In the genomic region with DNA sequence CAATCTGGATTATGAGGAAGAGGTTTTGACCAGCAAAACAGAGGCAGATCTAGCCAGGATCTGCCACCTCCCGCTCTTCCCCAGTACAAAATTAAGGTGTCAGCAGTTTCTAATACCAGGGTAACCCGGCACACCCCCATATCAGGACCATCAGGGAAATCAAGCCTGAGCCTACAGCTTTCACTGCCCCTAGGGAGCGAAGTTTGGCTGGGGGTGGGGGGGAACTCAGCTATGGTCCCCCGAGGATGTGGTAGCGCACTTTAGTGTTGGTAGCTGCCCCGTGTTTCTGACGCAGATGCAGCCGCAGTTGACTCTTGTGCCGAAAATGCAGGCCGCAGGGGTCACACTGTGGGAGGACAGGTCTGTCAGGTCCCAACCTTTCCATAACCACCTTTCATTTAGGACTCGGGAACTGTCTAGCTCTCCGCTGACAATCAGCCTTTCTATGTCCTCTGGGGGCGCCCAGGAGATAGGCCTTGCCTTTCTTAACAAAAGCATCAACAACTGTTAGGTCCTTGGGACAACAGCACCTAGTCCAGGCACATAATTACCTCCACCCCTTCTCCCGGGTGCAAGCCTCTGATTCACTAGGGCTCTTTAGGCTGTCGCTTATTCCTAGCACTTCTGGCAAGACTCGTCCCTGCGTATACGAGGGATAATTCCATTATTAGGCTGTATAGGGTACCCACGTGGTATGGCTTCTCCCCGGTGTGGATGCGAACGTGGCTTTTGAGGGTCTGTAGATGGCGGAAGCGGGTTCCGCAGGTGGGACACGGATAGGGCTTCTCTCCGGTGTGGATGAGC, we compare ENCODE assay signal across 8 mouse cellular contexts. TPM values are rescaled to one million over a fixed set of nuclear protein-coding genes. Genes with fewer than 3 reads are reported as not detected.
DNase-seq lines count a peak whose midpoint lies in the region; ATAC-seq and TF ChIP-seq lines count a peak whose summit lies in the region.

No protein-coding gene starts in this region.

- no peaks in the 10 kb centered on the region for H3K9me3 ChIP-seq in neural tube, embryonic 11.5 days (ENCODE audit: control insufficient read depth, low read length)
- no peaks in the 10 kb centered on the region for H3K9me3 ChIP-seq in heart, embryonic 12.5 days (replicated peaks)
- no peaks in the 10 kb centered on the region for H3K9me3 ChIP-seq in limb, embryonic 12.5 days
- no peaks in the 10 kb centered on the region for H3K9me3 ChIP-seq in stomach, postnatal 0 days (ENCODE audit: control insufficient read depth, low read length)

- H3K4me2 ChIP-seq in neural tube, embryonic 11.5 days (ENCODE audit: low read depth) = peak overlapping the region; percentile 20
- peak overlapping the region; percentile 70 for H3K4me2 ChIP-seq in heart, embryonic 12.5 days
- peak overlapping the region; percentile 49 for H3K4me2 ChIP-seq in limb, embryonic 12.5 days
- H3K4me2 ChIP-seq in stomach, postnatal 0 days (replicated peaks; ENCODE audit: low read depth) = peak overlapping the region; percentile 48

- H3K27ac ChIP-seq in neural tube, embryonic 11.5 days (ENCODE audit: low read depth, low read length) = no peak overlapping the region
- H3K27ac ChIP-seq in heart, embryonic 12.5 days (ENCODE audit: poor library complexity, severe bottlenecking) = no peak overlapping the region; the same call in 1 of the 2 replicates
- H3K27ac ChIP-seq in limb, embryonic 12.5 days = no peak overlapping the region
- peak overlapping the region; percentile 53; the same call in 1 of the 2 replicates for H3K27ac ChIP-seq in stomach, postnatal 0 days (replicated peaks)

- WGBS in neural tube, embryonic 11.5 days = 19% methylated on average over 27 of the region's 27 CpGs
- WGBS in heart, embryonic 12.5 days = 20% methylated on average over 27 of the region's 27 CpGs
- WGBS in limb, embryonic 12.5 days = 19% methylated on average over 27 of the region's 27 CpGs
- 41% methylated on average over 27 of the region's 27 CpGs for WGBS in stomach, postnatal 0 days

- no peak for ATAC-seq in neural tube, embryonic 11.5 days (ENCODE audit: insufficient read depth, low FRiP score, low TSS enrichment)
- ATAC-seq in heart, embryonic 12.5 days (ENCODE audit: insufficient number of reproducible peaks, low FRiP score) = no peak
- no peak for ATAC-seq in limb, embryonic 12.5 days (ENCODE audit: insufficient number of reproducible peaks, insufficient read depth, low FRiP score, low TSS enrichment, low read depth)
- no peak for ATAC-seq in stomach, postnatal 0 days (ENCODE audit: low FRiP score, low TSS enrichment)
- ATAC-seq in inflammation-experienced regulatory T-cells, adult 6 months = no peak

- TF ChIP-seq EP300 in stomach, postnatal 0 days (optimal IDR thresholded peaks at IDR 0.05) = no peak

- H3K36me3 ChIP-seq in neural tube, embryonic 11.5 days (ENCODE audit: control insufficient read depth, insufficient read depth, low read length) = no peaks in the 10 kb centered on the region
- H3K36me3 ChIP-seq in heart, embryonic 12.5 days = no peaks in the 10 kb centered on the region
- H3K36me3 ChIP-seq in limb, embryonic 12.5 days = no peaks in the 10 kb centered on the region
- no peaks in the 10 kb centered on the region for H3K36me3 ChIP-seq in stomach, postnatal 0 days (ENCODE audit: control insufficient read depth, insufficient read depth, low read length)

- DNase-seq in neural tube, embryonic 11.5 days (ENCODE audit: low spot score) = no peak
- DNase-seq in neural tube, embryonic 10.5 days (ENCODE audit: extremely low spot score, low spot score) = no peak
- no peak for DNase-seq in stomach, postnatal 0 days (ENCODE audit: low spot score)
- no peak for DNase-seq in urinary bladder, postnatal 14 days (ENCODE audit: low spot score)
- DNase-seq in ovary, adult 18-20 months (ENCODE audit: low spot score) = no peak

- H3K4me1 ChIP-seq in neural tube, embryonic 11.5 days (ENCODE audit: control insufficient read depth, insufficient read depth, low read length) = peaks cover 9% of the 10 kb centered on the region; the same call in 1 of the 2 replicates
- peaks cover 56% of the 10 kb centered on the region for H3K4me1 ChIP-seq in heart, embryonic 12.5 days (replicated peaks)
- H3K4me1 ChIP-seq in limb, embryonic 12.5 days (replicated peaks) = peaks cover 44% of the 10 kb centered on the region
- no peaks in the 10 kb centered on the region; the same call in 1 of the 2 replicates for H3K4me1 ChIP-seq in stomach, postnatal 0 days (replicated peaks; ENCODE audit: control insufficient read depth, insufficient read depth)

- peaks cover 55% of the 10 kb centered on the region for H3K27me3 ChIP-seq in neural tube, embryonic 11.5 days (ENCODE audit: control insufficient read depth, insufficient read depth, low read length)
- peaks cover 52% of the 10 kb centered on the region for H3K27me3 ChIP-seq in heart, embryonic 12.5 days (replicated peaks)
- peaks cover 76% of the 10 kb centered on the region for H3K27me3 ChIP-seq in limb, embryonic 12.5 days
- no peaks in the 10 kb centered on the region; the same call in 1 of the 2 replicates for H3K27me3 ChIP-seq in stomach, postnatal 0 days (ENCODE audit: control insufficient read depth, insufficient read depth, low read length)

- H3K9ac ChIP-seq in neural tube, embryonic 11.5 days (ENCODE audit: low read length) = no peak overlapping the region
- peak overlapping the region; percentile 64 for H3K9ac ChIP-seq in heart, embryonic 12.5 days
- peak overlapping the region; percentile 42 for H3K9ac ChIP-seq in limb, embryonic 12.5 days (replicated peaks)
- H3K9ac ChIP-seq in stomach, postnatal 0 days (ENCODE audit: low read length) = peak overlapping the region; percentile 35; the same call in 1 of the 2 replicates

- no peak for TF ChIP-seq CTCF in stomach, postnatal 0 days (IDR thresholded peaks at IDR 0.05; ENCODE audit: low read depth)

- peak overlapping the region; percentile 15; the same call in 1 of the 2 replicates for H3K4me3 ChIP-seq in neural tube, embryonic 11.5 days (ENCODE audit: low read depth, low read length)
- H3K4me3 ChIP-seq in heart, embryonic 12.5 days = peak overlapping the region; percentile 51
- peak overlapping the region; percentile 27 for H3K4me3 ChIP-seq in limb, embryonic 12.5 days (replicated peaks)
- H3K4me3 ChIP-seq in stomach, postnatal 0 days (ENCODE audit: low read depth, low read length) = peak overlapping the region; percentile 24

RNA-seq across cellular contexts. Expression of gene Bcl6b, which starts 3.6 kb away (rescaled TPM):
- polyA plus RNA-seq in neural tube, embryonic 11.5 days (2014; fragmentation: Nextera tagmentation; extraction: Ambion mirVana) = 6.2 and 7.4 TPM in 2 replicates
- 17.6 and 19.6 TPM in 2 replicates for polyA plus RNA-seq in heart, embryonic 12.5 days (2016; fragmentation: Nextera tagmentation; extraction: Ambion mirVana)
- 7.1 and 8.2 TPM in 2 replicates for polyA plus RNA-seq in limb, embryonic 12.5 days (2016; fragmentation: Nextera tagmentation; extraction: Ambion mirVana)
- polyA plus RNA-seq in stomach, postnatal 0 days (2015; fragmentation: Nextera tagmentation; extraction: Ambion mirVana) = 3.2 and 3.6 TPM in 2 replicates
- under 1 TPM in 1 of 3 experiments, not detected in 2; 0.39 TPM for polyA plus RNA-seq in inflammation-experienced regulatory T-cells, adult 6 months (2017; shearing (Covaris generic))

RNA-seq across cellular contexts. Expression of gene Slc16a13, which starts 5.1 kb away (rescaled TPM):
- polyA plus RNA-seq in neural tube, embryonic 11.5 days (2014; fragmentation: Nextera tagmentation; extraction: Ambion mirVana) = 14.3 and 16.9 TPM in 2 replicates
- 7.7 and 9.1 TPM in 2 replicates for polyA plus RNA-seq in heart, embryonic 12.5 days (2016; fragmentation: Nextera tagmentation; extraction: Ambion mirVana)
- polyA plus RNA-seq in limb, embryonic 12.5 days (2016; fragmentation: Nextera tagmentation; extraction: Ambion mirVana) = 16.1 and 18.5 TPM in 2 replicates
- 5.7 and 6.1 TPM in 2 replicates for polyA plus RNA-seq in stomach, postnatal 0 days (2015; fragmentation: Nextera tagmentation; extraction: Ambion mirVana)
- polyA plus RNA-seq in inflammation-experienced regulatory T-cells, adult 6 months (2017; shearing (Covaris generic)) = 1 to 10 TPM; 2.3 to 4.3 (median 3.2) TPM

RNA-seq across cellular contexts. Expression of gene 0610010K14Rik, which starts 11.7 kb away (rescaled TPM):
- 183 and 204 TPM in 2 replicates for polyA plus RNA-seq in neural tube, embryonic 11.5 days (2014; fragmentation: Nextera tagmentation; extraction: Ambion mirVana)
- polyA plus RNA-seq in heart, embryonic 12.5 days (2016; fragmentation: Nextera tagmentation; extraction: Ambion mirVana) = 125 and 126 TPM in 2 replicates
- polyA plus RNA-seq in limb, embryonic 12.5 days (2016; fragmentation: Nextera tagmentation; extraction: Ambion mirVana) = 215 and 222 TPM in 2 replicates
- polyA plus RNA-seq in stomach, postnatal 0 days (2015; fragmentation: Nextera tagmentation; extraction: Ambion mirVana) = 81.0 and 83.6 TPM in 2 replicates
- 100 to 1,000 TPM; 133 to 147 (median 134) TPM for polyA plus RNA-seq in inflammation-experienced regulatory T-cells, adult 6 months (2017; shearing (Covaris generic))

RNA-seq across cellular contexts. Expression of gene Slc16a11, which starts 13.4 kb away (rescaled TPM):
- polyA plus RNA-seq in neural tube, embryonic 11.5 days (2014; fragmentation: Nextera tagmentation; extraction: Ambion mirVana) = 0.27 and 0.50 TPM in 2 replicates
- 0.41 and 1.1 TPM in 2 replicates for polyA plus RNA-seq in heart, embryonic 12.5 days (2016; fragmentation: Nextera tagmentation; extraction: Ambion mirVana)
- 1.5 and 1.8 TPM in 2 replicates for polyA plus RNA-seq in limb, embryonic 12.5 days (2016; fragmentation: Nextera tagmentation; extraction: Ambion mirVana)
- polyA plus RNA-seq in stomach, postnatal 0 days (2015; fragmentation: Nextera tagmentation; extraction: Ambion mirVana) = 2.5 and 3.1 TPM in 2 replicates
- polyA plus RNA-seq in inflammation-experienced regulatory T-cells, adult 6 months (2017; shearing (Covaris generic)) = under 1 TPM in 1 of 3 experiments, not detected in 2; 0.52 TPM

RNA-seq across cellular contexts. Expression of gene Gm21988, which starts 13.6 kb away (rescaled TPM):
- polyA plus RNA-seq in neural tube, embryonic 11.5 days (2014; fragmentation: Nextera tagmentation; extraction: Ambion mirVana) = 10.8 and 11.5 TPM in 2 replicates
- polyA plus RNA-seq in heart, embryonic 12.5 days (2016; fragmentation: Nextera tagmentation; extraction: Ambion mirVana) = 9.0 and 9.5 TPM in 2 replicates
- polyA plus RNA-seq in limb, embryonic 12.5 days (2016; fragmentation: Nextera tagmentation; extraction: Ambion mirVana) = 9.9 and 10.4 TPM in 2 replicates
- 7.5 and 10.1 TPM in 2 replicates for polyA plus RNA-seq in stomach, postnatal 0 days (2015; fragmentation: Nextera tagmentation; extraction: Ambion mirVana)
- polyA plus RNA-seq in inflammation-experienced regulatory T-cells, adult 6 months (2017; shearing (Covaris generic)) = 10 to 100 TPM in 1 of 3 experiments, 1 to 10 TPM in 2; 2.7 to 11.1 (median 6.1) TPM

Comparison
In these comparisons a context has a peak if more than half of its experiments do, and no peak if none do; other contexts are left out.
1. H3K4me2 ChIP-seq: peak in every context shown above with its lines; median percentile 70 in heart, embryonic 12.5 days; 49 in limb, embryonic 12.5 days; 48 in stomach, postnatal 0 days; 20 in neural tube, embryonic 11.5 days.